16 mouse cellular contexts compared by ENCODE assay signal in genomic region chr10:116759816-116760215, GRCm38 (mm10).
"Had no signal": no experiment of that assay in that cellular context is flagged by ENCODE, and none has a peak within 500 bp of the region (broad histone marks: within the 10 kb centered on the region; RNA-seq: fewer than 3 reads in every experiment).

No protein-coding gene starts in this region.

- ATAC-seq: liver, postnatal 0 days; lung, postnatal 0 days had no signal

- DNase-seq: liver, postnatal 0 days; lung, adult 2 months; lung, postnatal 14 days; lung, postnatal 36 days; right cerebral cortex, postnatal 14 days; thymus, adult 18-20 months; thymus, postnatal 14 days; thymus, postnatal 36 days had no signal

- H3K4me2 ChIP-seq: lung, embryonic 15.5 days; midbrain, embryonic 11.5 days; midbrain, embryonic 13.5 days; neural tube, embryonic 12.5 days; stomach, embryonic 15.5 days had no signal

- H3K27ac ChIP-seq: lung, embryonic 15.5 days; macrophage; midbrain, embryonic 13.5 days; neural tube, embryonic 12.5 days; stomach, embryonic 15.5 days had no signal

- H3K9ac ChIP-seq: liver, postnatal 0 days; lung, embryonic 15.5 days; midbrain, embryonic 13.5 days; midbrain, embryonic 15.5 days; neural tube, embryonic 12.5 days; stomach, embryonic 15.5 days had no signal

- H3K9me3 ChIP-seq: lung, embryonic 15.5 days; midbrain, embryonic 13.5 days; midbrain, embryonic 15.5 days; neural tube, embryonic 12.5 days; stomach, embryonic 15.5 days had no signal

- H3K36me3 ChIP-seq: lung, embryonic 15.5 days; midbrain, embryonic 13.5 days; midbrain, embryonic 15.5 days; neural tube, embryonic 12.5 days; stomach, embryonic 15.5 days had no signal

- H3K4me3 ChIP-seq: lung, embryonic 15.5 days; midbrain, embryonic 13.5 days; midbrain, embryonic 15.5 days; neural tube, embryonic 12.5 days; stomach, embryonic 15.5 days had no signal

- H3K4me1 ChIP-seq: lung, embryonic 15.5 days; stomach, embryonic 15.5 days had no signal

- H3K27me3 ChIP-seq: lung, embryonic 15.5 days; midbrain, embryonic 13.5 days; midbrain, embryonic 15.5 days; neural tube, embryonic 12.5 days; stomach, embryonic 15.5 days had no signal
